Mouse (Mus musculus): ENCODE measurements around the gene Atp1a1.

- TF ChIP-seq CTCF (IDR thresholded peaks at IDR 0.05; ENCODE audit: low read depth) (no peak), EP300 (IDR thresholded peaks at IDR 0.05; ENCODE audit: low read depth) (no peak)
These were observed 73.6 kb downstream of the Atp1a1 start for GRCm38 (mm10) chr3:101530928-101531327.

Measured in liver, embryonic 14.5 days (tissue).